ENCODE assay signal across 10 mouse cellular contexts in genomic region chr1:177014346-177014745, GRCm38 (mm10).
A peak's percentile ranks its signal among the peaks of the same experiment; 100 is the strongest.
DNase-seq lines count a peak whose midpoint lies in the region; ATAC-seq and TF ChIP-seq lines count a peak whose summit lies in the region.
"Had no signal": no experiment of that assay in that cellular context is flagged by ENCODE, and none has a peak within 500 bp of the region (broad histone marks: within the 10 kb centered on the region; RNA-seq: fewer than 3 reads in every experiment).

No protein-coding gene starts in this region.

- peak overlapping the region; percentile 80 for H3K27ac ChIP-seq in layer of hippocampus, adult 2 months
- peak overlapping the region; percentile 29; the same call in 1 of the 2 replicates for H3K27ac ChIP-seq in heart, embryonic 10.5 days
- H3K27ac ChIP-seq in midbrain, embryonic 15.5 days: peak overlapping the region; percentile 63

- H3K4me2 ChIP-seq in midbrain, embryonic 15.5 days: no peak overlapping the region

- H3K27me3 ChIP-seq in heart, embryonic 10.5 days (ENCODE audit: insufficient read depth, poor library complexity, severe bottlenecking): no peaks in the 10 kb centered on the region
- H3K27me3 ChIP-seq in midbrain, embryonic 15.5 days (replicated peaks): no peaks in the 10 kb centered on the region
- H3K27me3 ChIP-seq: megakaryocyte, embryonic 14.5 days had no signal

- no peak for TF ChIP-seq POLR2A in brain, embryonic 14.5 days (IDR thresholded peaks at IDR 0.05; ENCODE audit: borderline replicate concordance, extremely low read depth, insufficient read depth, insufficient read length, poor library complexity, severe bottlenecking)

- no peak for DNase-seq in layer of hippocampus, adult 2 months (ENCODE audit: low spot score in 2 of 2)
- DNase-seq in layer of hippocampus, postnatal 25 days (ENCODE audit: extremely low spot score in 1 of 2, low spot score in 1 of 2): no peak
- DNase-seq in brain, embryonic 14.5 days (ENCODE audit: low read depth): peak; percentile 74
- DNase-seq in heart, embryonic 10.5 days (ENCODE audit: low spot score): peak; percentile 48
- no peak for DNase-seq in cerebellum, adult 8-10 months
- DNase-seq in kidney, adult 11 months: no peak
- DNase-seq: kidney, adult 8-10 months had no signal

- no peak overlapping the region for H3K9ac ChIP-seq in midbrain, embryonic 15.5 days

- peaks cover 46% of the 10 kb centered on the region for H3K4me1 ChIP-seq in heart, embryonic 10.5 days
- peaks cover 34% of the 10 kb centered on the region for H3K4me1 ChIP-seq in midbrain, embryonic 15.5 days

- 0 out of 2 replicates have a peak, but pooled peaks have one; percentile 40 for ATAC-seq in midbrain, embryonic 15.5 days (replicated peaks)
- no peak for ATAC-seq in monocyte, adult 5-6 weeks (replicated peaks; ENCODE audit: insufficient number of reproducible peaks, low FRiP score, low TSS enrichment, poor library complexity, severe bottlenecking)

- 64% methylated on average over 2 of the region's 2 CpGs for WGBS in heart, embryonic 10.5 days
- 24% methylated on average over 2 of the region's 2 CpGs for WGBS in midbrain, embryonic 15.5 days

- no peaks in the 10 kb centered on the region for H3K36me3 ChIP-seq in heart, embryonic 10.5 days
- H3K36me3 ChIP-seq in midbrain, embryonic 15.5 days (replicated peaks): no peaks in the 10 kb centered on the region

- no peak for TF ChIP-seq CTCF in layer of hippocampus, adult 2 months (conservative IDR thresholded peaks at IDR 0.05)
- no peak for TF ChIP-seq CTCF in brain, embryonic 14.5 days (IDR thresholded peaks at IDR 0.05; ENCODE audit: borderline replicate concordance, extremely low read depth, insufficient read depth, insufficient read length)

- H3K4me3 ChIP-seq in layer of hippocampus, adult 2 months: no peak overlapping the region
- H3K4me3 ChIP-seq in heart, embryonic 10.5 days: no peak overlapping the region
- H3K4me3 ChIP-seq in midbrain, embryonic 15.5 days: no peak overlapping the region
- H3K4me3 ChIP-seq: megakaryocyte, embryonic 14.5 days had no signal

- H3K9me3 ChIP-seq in heart, embryonic 10.5 days: no peaks in the 10 kb centered on the region
- H3K9me3 ChIP-seq in midbrain, embryonic 15.5 days: no peaks in the 10 kb centered on the region
- H3K9me3 ChIP-seq: megakaryocyte, embryonic 14.5 days had no signal

Comparison
In these comparisons a context has a peak if more than half of its experiments do, and no peak if none do; other contexts are left out.
1. DNase-seq: peak in brain, embryonic 14.5 days (single experiment) and heart, embryonic 10.5 days (single experiment); none in layer of hippocampus, adult 2 months (0 of 2), layer of hippocampus, postnatal 25 days (0 of 2), cerebellum, adult 8-10 months (single experiment) and kidney, adult 11 months (single experiment).
2. H3K27ac ChIP-seq: peak in every context shown above with its lines; median percentile 80 in layer of hippocampus, adult 2 months; 63 in midbrain, embryonic 15.5 days; 29 in heart, embryonic 10.5 days.